Mouse (Mus musculus): ENCODE data around the gene Gpr37l1. TPM values are rescaled to one million over a fixed set of nuclear protein-coding genes. Genes with fewer than 3 reads are reported as not detected.
"Not testable (repeated sequence)": the region's sequence is repeated elsewhere in the genome, so short reads cannot be mapped to it uniquely, and the experiment has no call there.

Gpr37l1 gene
- polyA plus RNA-seq, 1 experiment from 2014 or later, result not detected

- 69% methylated on average over 8 of the region's 8 CpGs for WGBS
- Histone ChIP-seq H3K9me3 (no peaks in the 10 kb centered on the region), H3K27ac (replicated peaks) (peak overlapping the region; percentile 81)
These were observed 41.5 kb downstream of the Gpr37l1 start for GRCm38 (mm10) chr1:135125990-135126389.

DNA sequence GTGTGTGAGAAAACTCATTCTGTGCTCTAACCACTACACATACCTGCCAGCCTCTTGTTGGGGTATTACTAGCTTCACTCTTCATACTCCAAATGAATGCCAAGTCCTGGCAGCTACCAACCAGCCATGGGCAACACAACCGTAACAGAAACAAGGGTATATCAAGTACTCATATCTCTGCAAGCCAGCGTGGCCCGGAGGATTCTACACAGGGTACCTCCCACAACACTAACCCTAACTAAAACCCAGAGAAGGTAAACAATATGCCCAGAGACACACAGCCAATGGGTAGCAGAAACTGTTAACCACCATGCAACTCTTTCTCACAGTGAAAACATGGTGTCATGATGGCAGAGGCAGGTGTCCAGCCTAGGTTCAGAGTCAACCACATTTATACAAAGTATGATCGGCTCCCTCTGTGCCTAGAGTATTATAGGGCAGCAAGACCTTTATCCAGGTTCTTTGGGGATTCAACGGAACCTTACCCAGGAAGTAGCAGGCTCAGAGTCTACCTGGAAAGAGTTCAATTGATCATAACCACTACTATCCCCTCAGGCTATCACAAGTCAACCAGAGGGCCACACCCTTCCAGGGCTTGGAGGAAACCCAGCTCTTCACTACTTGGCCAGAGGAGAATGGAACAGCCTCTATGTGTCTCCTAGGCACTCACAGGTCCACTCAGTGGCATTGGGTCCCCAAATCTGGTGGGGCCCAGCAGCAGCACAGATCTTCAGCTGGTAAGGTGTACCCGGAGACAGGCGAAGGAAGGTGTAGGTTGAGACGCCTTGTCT lies 42.7 kb downstream of the Gpr37l1 start:
- WGBS, result 93% methylated on average over 8 of the region's 8 CpGs
- Histone ChIP-seq H3K36me3 (replicated peaks) (no peaks in the 10 kb centered on the region), H3K27me3 (replicated peaks; ENCODE audit: low read depth, poor library complexity, severe bottlenecking) (peaks cover 40% of the 10 kb centered on the region), H3K27ac (replicated peaks) (no peak overlapping the region), H3K4me3 (no peak overlapping the region), H3K4me1 (peaks cover 40% of the 10 kb centered on the region), H3K9me3 (no peaks in the 10 kb centered on the region)
- no peak for DNase-seq (ENCODE audit: low spot score)

More at GRCm38 (mm10) chr1:135125990-135126389, 41.5 kb downstream of the Gpr37l1 start:
- Histone ChIP-seq H3K27me3 (replicated peaks; ENCODE audit: low read depth, poor library complexity, severe bottlenecking) (peaks cover 44% of the 10 kb centered on the region), H3K36me3 (replicated peaks) (no peaks in the 10 kb centered on the region), H3K4me3 (no peak overlapping the region), H3K4me1 (peaks cover 49% of the 10 kb centered on the region)
- DNase-seq (ENCODE audit: low spot score), result no peak

DNA sequence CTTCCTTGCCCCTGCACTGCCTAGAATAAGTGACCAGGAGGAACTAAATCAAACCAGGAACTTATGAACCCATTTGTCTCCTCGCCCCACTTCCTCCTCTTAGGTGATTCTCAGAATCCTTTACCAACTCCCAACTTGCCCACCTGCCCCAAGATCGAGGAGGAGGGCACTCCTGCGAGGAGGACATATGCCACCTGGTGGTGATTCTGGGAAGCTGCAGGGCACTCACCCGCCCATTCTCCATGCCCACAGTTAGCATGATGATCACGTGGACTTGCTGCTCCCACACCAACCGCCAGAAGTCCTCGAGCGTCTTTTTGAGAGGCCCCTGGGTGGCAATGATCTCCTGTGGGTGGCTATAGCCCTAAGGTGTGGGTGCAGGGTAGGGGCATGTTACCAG lies 54.8 kb downstream of the Gpr37l1 start:
- no peak overlapping the region for H3K4me3 ChIP-seq
- 12% methylated on average over 8 of the region's 8 CpGs for WGBS
- peak; percentile 70 for DNase-seq (ENCODE audit: low spot score)

DNA sequence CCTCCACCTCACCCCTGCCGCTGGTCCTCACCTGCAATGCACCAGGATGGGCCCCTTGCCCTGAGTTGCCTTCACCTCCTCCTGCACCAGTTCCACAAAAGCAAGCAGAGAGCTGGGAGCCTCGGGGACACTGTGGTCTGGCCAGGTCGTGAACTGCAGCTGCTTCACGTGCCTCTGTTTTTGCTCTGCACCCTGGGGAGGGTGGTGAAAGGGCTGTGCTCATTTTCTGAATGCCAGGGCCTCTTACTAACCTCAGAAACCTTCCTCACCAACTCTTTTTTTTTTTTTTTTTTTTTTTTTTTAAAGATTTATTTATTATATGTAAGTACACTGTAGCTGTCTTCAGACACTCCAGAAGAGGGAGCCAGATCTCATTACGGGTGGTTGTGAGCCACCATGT lies 56.2 kb downstream of the Gpr37l1 start:
- not testable (repeated sequence) for H3K4me3 ChIP-seq; DNase-seq (ENCODE audit: low spot score); H3K27ac ChIP-seq (replicated peaks); H3K9me3 ChIP-seq; H3K36me3 ChIP-seq (replicated peaks)
- WGBS, result 60% methylated on average over 5 of the region's 5 CpGs
- Histone ChIP-seq H3K4me1 (peaks cover 20% of the 10 kb centered on the region), H3K27me3 (replicated peaks; ENCODE audit: low read depth, poor library complexity, severe bottlenecking) (peaks cover 24% of the 10 kb centered on the region)

More for the DNA sequence above, 54.8 kb downstream of the Gpr37l1 start:
- Histone ChIP-seq H3K36me3 (replicated peaks) (no peaks in the 10 kb centered on the region), H3K27me3 (replicated peaks; ENCODE audit: low read depth, poor library complexity, severe bottlenecking) (peaks cover 10% of the 10 kb centered on the region), H3K27ac (replicated peaks) (no peak overlapping the region), H3K4me1 (peaks cover 20% of the 10 kb centered on the region), H3K9me3 (no peaks in the 10 kb centered on the region)

Other genes starting within 250 kb of the Gpr37l1 start
- 5.0 and 5.8 TPM in 2 replicates for gene Ppp1r12b, start 211.7 kb downstream of the Gpr37l1 start, polyA plus RNA-seq (2016; fragmentation: Nextera tagmentation; extraction: Ambion mirVana)
- 52.2 and 55.5 TPM in 2 replicates for gene Ube2t, start 205.1 kb downstream of the Gpr37l1 start, polyA plus RNA-seq (2016; fragmentation: Nextera tagmentation; extraction: Ambion mirVana)
- 0.73 and 1.1 TPM in 2 replicates for gene Lgr6, start 62.4 kb downstream of the Gpr37l1 start, polyA plus RNA-seq (2016; fragmentation: Nextera tagmentation; extraction: Ambion mirVana)
- 1.3 and 2.1 TPM in 2 replicates for gene Ptpn7, start 35.0 kb downstream of the Gpr37l1 start, polyA plus RNA-seq (2016; fragmentation: Nextera tagmentation; extraction: Ambion mirVana)
- gene Arl8a, start 20.9 kb downstream of the Gpr37l1 start, polyA plus RNA-seq (2016; fragmentation: Nextera tagmentation; extraction: Ambion mirVana), result 48.3 and 50.3 TPM in 2 replicates
- 6.3 and 6.4 TPM in 2 replicates for gene Elf3, start 90.9 kb upstream of the Gpr37l1 start, polyA plus RNA-seq (2016; fragmentation: Nextera tagmentation; extraction: Ambion mirVana)
- 97.1 and 100 TPM in 2 replicates for gene Rnpep, start 116.4 kb upstream of the Gpr37l1 start, polyA plus RNA-seq (2016; fragmentation: Nextera tagmentation; extraction: Ambion mirVana)
- gene Timm17a, start 146.1 kb upstream of the Gpr37l1 start, polyA plus RNA-seq (2016; fragmentation: Nextera tagmentation; extraction: Ambion mirVana), result 213 and 215 TPM in 2 replicates
- 0.31 and 0.33 TPM in 2 replicates for gene Lmod1, start 157.1 kb upstream of the Gpr37l1 start, polyA plus RNA-seq (2016; fragmentation: Nextera tagmentation; extraction: Ambion mirVana)
- gene Shisa4, start 207.6 kb upstream of the Gpr37l1 start, polyA plus RNA-seq (2016; fragmentation: Nextera tagmentation; extraction: Ambion mirVana), result 53.5 and 55.9 TPM in 2 replicates

Data from embryonic facial prominence, embryonic 10.5 days (tissue).